Mouse (Mus musculus): Measurements from ENCODE around the gene Cdk5rap1.
"Not testable (repeated sequence)": the region's sequence is repeated elsewhere in the genome, so short reads cannot be mapped to it uniquely, and the experiment has no call there.

Cdk5rap1 gene

DNA sequence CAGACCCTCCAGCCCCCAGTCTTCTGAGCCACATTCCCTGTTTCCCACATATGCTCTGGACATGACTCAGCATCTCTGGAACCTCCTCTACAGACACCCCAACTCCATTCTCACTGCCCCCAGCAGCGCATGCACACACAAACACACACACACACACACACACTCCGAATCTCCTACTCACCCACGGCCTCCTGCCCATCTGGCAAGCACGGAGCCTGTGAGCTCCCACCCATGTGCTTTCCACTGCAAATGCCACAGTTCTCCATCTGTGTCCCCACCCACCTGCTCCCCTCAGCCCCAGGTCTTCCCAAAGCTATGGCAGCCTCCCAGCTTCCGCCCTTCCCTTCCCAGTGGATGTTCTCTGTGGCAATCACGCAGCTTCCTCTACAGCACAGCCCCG, 6.3 kb upstream of the Cdk5rap1 start:
- in situ Hi-C loops (cut with MboI; ENCODE audit: low sequenced_read_pairs): no loop called here

DNA sequence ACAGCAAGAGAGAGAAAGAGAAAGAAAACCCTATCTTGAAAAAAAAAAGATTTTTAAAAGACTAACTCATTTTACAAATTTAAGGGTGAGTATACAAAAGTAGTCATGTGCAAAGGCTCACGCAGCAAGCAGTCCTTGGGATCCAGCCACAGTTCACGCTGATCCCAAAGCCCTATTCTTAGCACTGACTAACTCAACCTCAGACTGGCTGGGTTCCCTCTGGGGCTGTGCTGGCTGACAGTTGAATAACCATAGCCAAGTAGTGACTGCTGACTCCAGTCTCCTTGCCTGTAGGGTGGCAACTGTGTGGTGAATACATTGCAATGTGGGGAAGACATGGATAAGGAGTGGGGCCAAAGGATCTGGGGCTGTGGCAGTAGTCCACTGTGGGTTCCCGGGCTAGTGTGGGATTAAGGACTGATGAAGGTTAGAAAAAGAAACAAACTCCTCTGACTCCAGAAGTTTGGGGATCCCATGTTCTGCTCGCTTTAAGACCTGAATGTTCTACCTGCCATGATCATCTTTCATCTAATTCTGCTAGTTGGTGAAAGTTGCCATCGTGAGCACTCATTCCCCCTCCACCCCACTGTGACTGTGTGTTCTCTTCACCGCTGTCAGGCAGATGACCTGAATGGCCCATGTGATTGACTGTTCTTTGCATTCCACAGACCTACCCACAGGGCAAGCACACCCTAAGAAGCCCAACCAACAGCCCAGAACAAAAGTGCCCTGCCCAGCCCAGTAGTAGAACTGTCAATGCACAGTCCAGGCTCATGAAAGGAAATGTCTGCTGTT, 2.2 kb upstream of the Cdk5rap1 start:
- in situ Hi-C loops (cut with MboI; ENCODE audit: low sequenced_read_pairs): no loop called here

DNA sequence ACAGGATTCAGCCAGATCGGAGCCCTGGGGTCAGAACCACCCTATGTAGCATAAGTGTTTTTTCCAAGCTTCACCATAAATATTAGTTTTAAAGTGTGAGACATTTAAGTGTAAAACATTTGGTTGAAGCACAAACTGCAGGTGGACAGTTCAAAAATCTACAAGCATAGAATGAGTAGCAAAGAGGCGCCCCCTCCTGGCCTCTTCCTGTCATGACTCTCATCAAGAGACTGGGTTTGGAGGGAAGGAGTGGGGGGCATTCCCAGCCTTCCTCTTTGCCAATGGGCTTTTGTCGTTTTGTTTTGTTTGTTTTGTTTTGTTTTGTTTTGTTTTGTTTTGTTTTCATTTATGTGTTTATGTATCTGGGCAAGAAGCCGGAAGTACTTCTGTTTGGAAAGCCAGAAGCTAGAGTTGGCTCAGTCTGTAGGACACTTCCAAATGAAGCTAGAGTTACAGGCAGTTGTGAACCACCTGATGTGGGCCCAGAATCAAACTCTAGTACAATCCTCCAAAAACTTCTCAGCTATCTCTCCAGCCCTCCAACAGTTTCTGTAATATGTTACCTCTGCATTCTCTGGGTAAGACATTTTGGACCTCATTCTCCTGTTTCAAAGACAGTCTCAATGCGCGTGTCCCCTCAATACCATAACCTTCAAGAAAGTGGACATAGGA, 1.3 kb upstream of the Cdk5rap1 start:
- in situ Hi-C loops (cut with MboI; ENCODE audit: low sequenced_read_pairs): no loop called here

DNA sequence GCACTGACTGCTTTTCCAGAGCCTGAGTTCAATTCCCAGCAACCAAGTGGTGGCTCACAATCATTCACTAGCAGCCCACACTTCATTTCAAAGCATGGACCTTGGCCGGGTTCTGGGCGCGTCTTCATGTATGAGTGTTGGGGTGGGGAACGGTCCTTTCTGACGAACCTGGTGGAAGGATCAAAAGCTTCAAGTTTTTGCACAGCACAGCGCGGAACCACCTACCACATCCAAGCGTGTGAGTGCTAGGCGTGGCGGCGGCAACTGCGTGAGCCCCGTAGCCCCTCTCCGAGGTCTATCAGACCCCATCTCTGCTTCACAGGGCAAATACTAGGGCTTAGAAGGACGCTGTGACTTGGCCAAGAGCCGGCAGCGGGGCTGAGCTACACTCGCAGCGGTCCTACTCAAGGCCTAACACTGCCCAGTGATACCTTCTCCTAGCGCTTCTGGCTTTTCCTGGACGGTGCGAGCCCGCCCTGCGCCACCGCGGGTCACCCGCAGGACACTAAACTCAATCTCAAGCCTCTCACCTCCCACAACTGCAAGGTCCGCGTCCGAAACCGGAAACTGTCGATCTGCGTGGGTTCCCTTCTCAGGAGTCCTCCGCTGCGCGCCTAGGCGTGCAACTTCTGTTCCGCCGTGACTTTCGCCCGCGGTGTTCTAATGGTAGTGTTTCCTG, 520 bp downstream of the Cdk5rap1 start:
- in situ Hi-C loops (cut with MboI; ENCODE audit: low sequenced_read_pairs): no loop called here

DNA sequence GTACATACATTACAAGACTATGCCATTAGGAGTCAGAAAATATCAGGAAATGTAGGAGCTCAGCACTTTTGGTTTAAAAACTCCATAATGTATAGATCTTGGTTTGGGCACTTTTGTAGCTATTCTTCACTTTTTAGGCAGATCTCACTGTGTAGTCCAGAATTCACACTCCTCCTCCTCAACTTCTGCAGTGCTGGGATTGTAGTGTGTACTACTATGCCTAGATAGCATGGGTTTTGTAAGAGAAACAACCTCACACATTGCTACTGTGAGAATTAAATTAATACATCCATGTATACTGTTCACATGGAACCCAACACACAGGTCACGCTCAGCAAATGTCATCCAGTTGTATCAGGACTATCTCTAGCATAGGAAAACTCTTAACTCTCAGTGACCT, 5.3 kb downstream of the Cdk5rap1 start:
- in situ Hi-C loops (cut with MboI; ENCODE audit: low sequenced_read_pairs): no loop called here

DNA sequence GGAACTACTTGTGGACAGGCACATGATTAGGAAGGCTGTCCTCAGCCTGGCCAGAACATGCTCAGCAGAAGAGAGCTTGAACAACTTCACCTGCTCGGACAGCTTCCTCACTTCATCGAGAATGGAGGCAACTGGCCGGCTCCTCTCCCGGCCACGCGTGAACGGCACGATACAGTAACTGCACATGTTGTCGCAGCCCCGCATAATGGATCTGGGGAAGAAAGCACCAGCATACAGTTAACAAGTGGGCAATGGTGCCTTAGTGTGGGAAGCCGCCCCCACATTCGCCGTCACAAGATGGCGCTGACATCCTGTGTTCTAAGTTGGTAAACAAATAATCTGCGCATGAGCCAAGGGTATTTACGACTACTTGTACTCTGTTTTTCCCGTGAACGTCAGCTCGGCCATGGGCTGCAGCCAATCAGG, 18.8 kb downstream of the Cdk5rap1 start:
- in situ Hi-C loops (cut with MboI; ENCODE audit: low sequenced_read_pairs): not testable (repeated sequence)

DNA sequence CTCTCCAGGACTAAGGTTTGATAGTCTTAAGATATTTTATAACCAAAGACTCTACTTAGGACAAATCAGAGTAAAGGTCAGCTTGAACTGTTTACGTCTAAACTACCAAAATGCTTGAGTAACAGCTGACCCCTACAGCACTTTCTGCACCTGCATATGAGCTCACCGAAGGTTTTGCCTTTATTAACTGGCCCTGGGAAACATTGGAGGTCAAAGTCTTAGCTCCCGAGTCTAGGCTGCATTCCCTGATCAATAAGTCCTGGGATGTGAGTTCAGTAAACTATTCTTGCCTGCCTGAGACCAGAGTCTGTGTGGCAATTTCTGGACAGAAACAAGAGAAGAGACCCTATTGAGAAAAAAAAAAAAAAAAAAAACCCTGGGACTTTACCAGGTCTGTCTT, 24.7 kb downstream of the Cdk5rap1 start:
- in situ Hi-C loops (cut with MboI; ENCODE audit: low sequenced_read_pairs): no loop called here

DNA sequence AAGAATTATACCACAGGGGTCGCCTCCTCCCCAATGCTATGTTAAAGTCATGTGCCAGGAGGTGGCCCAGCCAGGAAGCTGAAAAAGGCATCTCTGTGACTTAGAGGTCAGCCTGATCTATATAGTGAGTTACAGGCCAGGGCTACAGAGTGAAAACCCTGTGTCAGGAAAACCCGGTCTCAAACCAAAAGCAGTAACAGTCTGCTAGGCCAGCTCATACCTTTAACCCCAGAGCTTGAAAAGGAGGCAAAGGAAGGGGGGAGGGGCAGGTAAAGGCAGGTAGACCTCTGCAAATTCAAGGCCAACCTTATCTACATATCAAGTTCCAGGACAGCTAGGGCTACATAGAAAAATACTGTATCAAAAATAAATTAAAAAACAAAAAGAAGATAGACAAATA, 33.5 kb downstream of the Cdk5rap1 start:
- in situ Hi-C loops (cut with MboI; ENCODE audit: low sequenced_read_pairs): no loop called here

DNA sequence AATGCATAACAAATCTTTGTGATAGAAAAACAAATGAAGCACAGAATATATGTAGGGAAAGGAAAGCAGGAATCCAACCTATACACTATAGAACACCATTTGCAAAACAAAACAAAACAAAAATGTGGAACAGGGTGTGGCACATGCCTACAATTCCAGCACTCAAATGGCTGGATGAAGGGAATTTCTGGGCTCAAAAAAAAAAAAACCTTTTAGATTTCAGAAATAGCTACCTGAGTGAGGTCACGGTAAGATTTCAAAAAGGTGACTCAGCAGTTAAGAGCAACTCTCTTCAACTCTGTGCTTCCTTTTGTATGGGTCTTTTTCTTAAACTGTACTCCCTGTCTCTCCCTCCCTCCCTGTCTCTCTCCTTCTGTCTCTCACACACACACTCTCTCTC, 34.6 kb downstream of the Cdk5rap1 start:
- in situ Hi-C loops (cut with MboI; ENCODE audit: low sequenced_read_pairs): no loop called here

DNA sequence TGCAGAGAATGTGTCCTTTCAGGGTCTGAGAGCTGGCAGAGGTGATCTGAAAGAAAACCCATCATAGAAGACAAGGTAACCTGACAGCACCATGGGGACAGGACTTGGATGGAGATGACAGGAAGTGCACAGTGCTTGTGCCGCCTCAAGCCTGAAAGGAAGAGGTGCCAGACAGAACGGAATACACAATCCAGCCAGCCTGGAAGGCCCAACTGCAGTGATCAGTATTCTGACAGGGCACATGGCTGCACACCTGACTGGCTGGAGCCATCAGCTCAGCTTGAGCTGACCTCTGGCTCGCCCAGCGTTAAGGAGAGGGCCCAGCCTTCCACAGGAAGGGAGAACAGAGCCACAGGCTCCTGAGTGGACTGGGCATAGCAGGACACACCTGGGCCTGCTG, 37.2 kb downstream of the Cdk5rap1 start:
- in situ Hi-C loops (cut with MboI; ENCODE audit: low sequenced_read_pairs): no loop called here

DNA sequence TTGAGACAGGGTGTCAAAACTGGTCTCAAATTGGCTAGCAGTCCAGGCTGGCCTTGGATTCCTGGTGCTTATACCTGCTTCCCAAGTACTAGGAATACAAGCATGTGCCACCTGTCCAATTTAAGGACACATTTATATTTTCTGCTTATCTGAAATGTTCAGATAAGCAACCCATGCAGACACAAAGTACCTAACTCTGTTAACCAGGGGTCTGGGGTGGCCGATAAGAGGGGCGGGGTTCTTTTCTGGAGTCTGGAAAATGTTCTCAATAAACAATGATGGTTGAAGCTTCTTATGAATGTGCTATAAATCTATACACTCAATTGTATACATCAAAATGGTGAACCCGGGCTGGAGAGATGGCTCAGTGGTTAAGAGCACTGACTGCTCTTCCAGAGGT, 46.0 kb downstream of the Cdk5rap1 start:
- in situ Hi-C loops (cut with MboI; ENCODE audit: low sequenced_read_pairs): no loop called here

DNA sequence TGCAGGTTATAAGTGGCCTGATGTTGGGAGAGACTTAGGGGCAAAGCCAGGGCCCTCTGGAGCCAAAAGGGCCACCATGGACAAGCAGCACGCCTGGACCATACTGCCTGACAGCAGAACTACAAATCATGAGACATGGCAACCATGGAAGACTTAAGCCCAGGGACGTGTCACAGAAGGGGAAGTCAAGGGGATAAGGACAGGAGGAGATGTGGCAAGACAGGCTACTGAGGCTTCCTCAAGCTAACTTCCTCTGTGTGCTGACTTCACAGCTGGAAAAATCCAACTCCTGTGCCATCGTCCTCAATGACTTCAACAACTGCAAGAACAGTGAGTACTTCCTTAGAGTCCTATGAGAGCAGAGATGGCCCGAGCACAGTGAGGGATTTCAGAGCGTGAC, 59.0 kb downstream of the Cdk5rap1 start:
- in situ Hi-C loops (cut with MboI; ENCODE audit: low sequenced_read_pairs): not testable (repeated sequence)

DNA sequence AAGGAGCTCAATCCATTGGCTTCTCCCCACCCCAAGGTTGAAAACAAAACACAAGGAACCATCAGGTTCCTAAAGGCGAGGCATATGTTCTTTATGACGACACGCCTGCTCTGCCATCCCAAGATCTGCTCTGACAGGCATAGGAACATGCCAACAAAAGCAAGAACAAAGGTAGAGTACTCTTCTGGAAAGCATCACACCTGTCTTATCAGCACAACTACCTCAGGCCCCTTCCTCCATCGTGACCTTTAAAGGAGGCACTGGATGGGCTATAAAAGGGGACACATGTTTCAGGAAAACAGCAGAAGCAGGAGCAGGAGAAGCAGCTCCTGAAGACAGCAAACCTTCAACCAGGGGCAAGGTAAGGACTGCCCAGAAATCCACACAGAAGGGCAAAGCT, 65.9 kb downstream of the Cdk5rap1 start, which contains the start of gene Bpifb9b:
Bpifb9b (plus strand) TSS at position 301 of the 400 bp plus-strand sequence.
- in situ Hi-C loops (cut with MboI; ENCODE audit: low sequenced_read_pairs): not testable (repeated sequence)

DNA sequence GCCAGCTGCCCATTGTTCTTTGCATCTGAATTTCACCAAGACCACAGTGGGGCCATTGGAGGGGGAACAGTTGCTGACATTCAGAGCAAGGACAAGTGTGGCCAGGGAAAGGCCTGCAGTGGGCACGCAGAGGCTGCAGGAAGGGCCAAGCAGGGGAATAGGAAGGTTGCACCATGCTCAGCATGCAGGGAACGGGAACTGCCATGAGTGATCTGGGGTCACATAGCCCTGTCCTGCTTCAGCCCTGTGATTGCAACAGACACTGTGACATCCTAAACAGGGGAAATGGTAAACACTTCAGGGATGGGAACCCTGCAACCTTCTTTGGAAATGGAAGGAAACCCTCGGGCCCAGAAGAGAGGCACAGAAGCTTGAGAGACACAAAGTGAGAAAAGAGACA, 68.2 kb downstream of the Cdk5rap1 start:
- in situ Hi-C loops (cut with MboI; ENCODE audit: low sequenced_read_pairs): not testable (repeated sequence)

DNA sequence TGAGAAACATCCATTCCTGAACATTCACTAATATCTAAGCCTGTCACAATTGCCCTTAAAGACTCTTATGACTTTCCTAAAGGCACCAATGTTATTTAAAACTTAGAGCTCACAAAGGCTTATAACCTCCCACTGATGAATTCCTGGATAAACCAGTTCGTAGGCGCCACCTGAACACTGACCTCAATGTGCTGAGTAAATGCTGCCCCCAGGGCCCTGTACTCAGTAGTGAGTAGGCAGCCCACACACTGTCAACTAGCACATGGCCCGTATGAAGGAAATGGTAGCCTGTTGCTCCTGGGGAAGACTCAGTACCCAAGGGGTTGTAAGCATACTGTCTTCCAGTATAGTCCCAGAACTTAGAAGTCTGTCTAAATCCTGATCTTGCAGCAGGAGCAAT, 71.0 kb downstream of the Cdk5rap1 start:
- in situ Hi-C loops (cut with MboI; ENCODE audit: low sequenced_read_pairs): no loop called here

DNA sequence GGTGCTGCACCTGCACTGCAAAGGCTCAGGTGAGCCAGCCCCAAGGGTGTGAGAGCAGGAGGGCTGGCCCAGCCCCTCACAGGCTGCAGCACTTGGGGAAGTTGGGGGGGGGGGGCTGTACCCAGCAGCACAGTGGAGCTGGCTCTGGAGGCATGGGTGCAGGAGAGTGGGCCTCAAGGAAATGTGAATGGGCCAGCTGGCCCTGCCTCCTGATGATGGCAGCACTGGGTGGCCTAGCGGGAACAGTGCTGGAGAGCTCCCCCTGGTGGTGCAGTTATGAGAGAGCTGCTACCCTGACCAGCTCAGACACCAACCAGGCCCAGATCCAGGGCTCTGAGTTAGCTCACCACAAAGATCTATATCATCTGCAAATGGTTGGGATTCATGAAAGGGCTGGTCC, 72.3 kb downstream of the Cdk5rap1 start:
- in situ Hi-C loops (cut with MboI; ENCODE audit: low sequenced_read_pairs): no loop called here

DNA sequence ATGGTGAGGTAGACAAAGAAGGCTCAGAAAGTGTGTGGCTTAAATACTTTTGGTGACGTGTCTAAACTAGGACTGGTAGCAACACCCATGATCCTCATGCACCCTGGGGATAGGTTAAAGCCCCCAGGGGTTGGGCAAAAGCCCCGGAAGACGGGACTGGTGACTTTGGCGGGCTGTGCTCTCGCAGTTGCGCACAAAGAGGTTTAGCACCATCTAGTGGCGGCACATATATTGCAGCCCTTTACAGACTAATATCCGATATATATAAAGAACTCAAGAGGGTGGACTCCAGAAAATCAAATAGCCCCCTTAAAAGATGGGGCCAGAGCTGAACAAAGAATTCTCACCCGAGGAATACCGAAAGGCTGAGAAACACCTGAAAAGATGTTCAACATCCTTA, 78.1 kb downstream of the Cdk5rap1 start:
- in situ Hi-C loops (cut with MboI; ENCODE audit: low sequenced_read_pairs): loop anchor here (10.0 kb wide), 1 partner anchor 80 kb away; no protein-coding TSS in a partner anchor

DNA sequence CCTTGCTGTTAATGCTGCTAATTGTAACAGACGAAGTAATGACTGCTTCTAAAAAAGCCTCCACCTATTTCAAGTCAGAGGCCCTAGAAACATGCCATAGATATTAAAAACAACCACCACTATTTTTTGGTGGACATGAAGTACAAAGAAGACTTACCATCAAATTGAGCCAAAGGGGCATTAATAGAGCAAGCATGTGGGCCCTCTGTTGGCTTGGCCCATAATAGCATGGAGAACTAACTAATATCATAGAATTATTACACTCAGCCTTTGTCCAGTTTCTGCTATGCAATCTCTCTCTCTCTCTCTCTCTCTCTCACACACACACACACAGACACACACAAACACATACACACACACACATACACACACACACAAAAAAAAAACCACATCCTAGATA, 80.0 kb downstream of the Cdk5rap1 start:
- in situ Hi-C loops (cut with MboI; ENCODE audit: low sequenced_read_pairs): loop anchor here (10.0 kb wide), 1 partner anchor 78 kb away; no protein-coding TSS in a partner anchor

DNA sequence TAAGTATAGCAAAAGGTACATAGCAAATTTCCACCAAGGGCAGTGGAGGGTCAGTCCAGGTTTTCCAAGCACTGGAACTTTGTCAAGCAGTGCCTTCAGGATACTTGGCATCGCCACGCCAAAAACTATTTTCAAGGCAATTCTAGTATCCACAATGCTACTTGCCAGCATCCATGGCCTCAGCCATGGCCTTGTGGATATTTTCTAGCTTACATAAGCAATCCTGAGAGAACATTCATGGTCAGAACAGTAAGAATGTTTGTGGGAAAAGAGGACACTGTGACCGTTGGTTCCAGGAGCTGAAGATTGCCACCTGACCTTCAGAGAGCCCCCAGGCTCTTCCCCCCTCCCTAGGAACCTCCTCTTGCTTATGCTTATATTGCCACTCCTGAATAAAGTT, 80.9 kb downstream of the Cdk5rap1 start:
- in situ Hi-C loops (cut with MboI; ENCODE audit: low sequenced_read_pairs): loop anchor here (10.0 kb wide), 1 partner anchor 77 kb away; no protein-coding TSS in a partner anchor

Measured in CH12F3 (cell line).